In the genomic region with DNA sequence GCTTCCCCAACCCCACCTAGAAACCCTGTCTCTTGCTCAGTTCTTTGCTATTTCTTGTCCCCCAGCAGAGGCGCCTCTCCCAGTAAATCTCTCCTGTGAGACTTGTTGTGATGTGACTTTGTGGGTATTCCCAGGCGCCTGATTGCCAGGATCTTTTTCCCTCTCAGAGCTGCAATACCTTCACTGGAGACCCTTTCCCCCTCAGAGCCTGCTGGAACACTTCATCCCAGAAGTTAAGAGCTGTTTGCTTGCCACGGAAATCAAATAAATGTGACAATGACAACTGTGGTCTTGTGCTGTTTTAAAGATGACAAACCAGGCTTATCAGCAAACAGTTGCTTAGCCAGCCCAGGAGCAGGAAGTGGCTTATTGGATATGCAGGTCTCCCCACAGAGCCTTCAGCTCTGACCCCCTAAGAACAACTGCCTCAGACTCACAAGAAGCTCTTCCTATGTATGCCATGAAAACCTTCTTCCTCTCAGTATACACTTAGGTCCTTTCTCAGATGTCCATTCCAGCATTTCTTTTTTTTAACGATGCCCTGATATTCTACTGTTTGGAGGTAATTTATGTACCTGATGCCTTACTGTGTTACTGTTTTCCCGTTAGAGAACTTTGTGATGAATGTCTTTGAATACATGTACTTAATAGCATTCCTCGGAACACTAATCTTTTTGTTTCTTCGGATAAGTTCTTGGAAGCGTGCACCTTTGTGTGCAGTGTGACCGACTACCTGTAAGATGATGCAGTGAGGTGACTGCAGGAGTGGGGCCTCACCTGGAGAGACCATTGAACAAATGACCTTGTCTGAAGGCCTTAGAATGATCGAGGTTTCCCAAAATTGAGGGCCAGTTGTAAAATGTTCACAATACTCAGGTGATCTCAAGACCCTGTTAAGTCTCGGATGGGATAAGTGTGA, we compare ENCODE assay signal across 8 mouse cellular contexts. TPM values are rescaled to one million over a fixed set of nuclear protein-coding genes. Genes with fewer than 3 reads are reported as not detected.
DNase-seq lines count a peak whose midpoint lies in the region; ATAC-seq lines count a peak whose summit lies in the region.

No protein-coding gene starts in this region.

- no peaks in the 10 kb centered on the region for H3K9me3 ChIP-seq in embryonic facial prominence, embryonic 13.5 days
- no peaks in the 10 kb centered on the region for H3K9me3 ChIP-seq in limb, embryonic 11.5 days (ENCODE audit: control insufficient read depth, low read length)

- H3K27me3 ChIP-seq in embryonic facial prominence, embryonic 13.5 days = no peaks in the 10 kb centered on the region
- no peaks in the 10 kb centered on the region for H3K27me3 ChIP-seq in limb, embryonic 11.5 days (ENCODE audit: control insufficient read depth, insufficient read depth, low read length)

- no peak for ATAC-seq in CD4-positive, CD25-positive, alpha-beta regulatory T cell, adult 4 months
- no peak; the same call in 1 of the 2 replicates for ATAC-seq in embryonic facial prominence, embryonic 13.5 days (ENCODE audit: insufficient number of reproducible peaks, insufficient read depth, low FRiP score, low TSS enrichment, low read depth)
- ATAC-seq in limb, embryonic 11.5 days (ENCODE audit: insufficient number of reproducible peaks, low FRiP score, low TSS enrichment, low read depth) = no peak

- H3K9ac ChIP-seq in embryonic facial prominence, embryonic 13.5 days = peak overlapping the region; percentile 53; the same call in 1 of the 2 replicates
- no peak overlapping the region for H3K9ac ChIP-seq in limb, embryonic 11.5 days (ENCODE audit: low read length)

- H3K4me1 ChIP-seq in embryonic facial prominence, embryonic 13.5 days = peaks cover 32% of the 10 kb centered on the region
- H3K4me1 ChIP-seq in limb, embryonic 11.5 days (ENCODE audit: control insufficient read depth, insufficient read depth, low read length) = peaks cover 15% of the 10 kb centered on the region

- H3K27ac ChIP-seq in embryonic facial prominence, embryonic 13.5 days = peak overlapping the region; percentile 97
- peak overlapping the region; percentile 89 for H3K27ac ChIP-seq in limb, embryonic 11.5 days (replicated peaks; ENCODE audit: low read depth, low read length)

- intact Hi-C loops in left cerebral cortex, postnatal 25 days (cut with DNase I) = no loop called here

- peak overlapping the region; percentile 84 for H3K4me3 ChIP-seq in embryonic facial prominence, embryonic 13.5 days
- H3K4me3 ChIP-seq in limb, embryonic 11.5 days (ENCODE audit: low read depth, low read length) = peak overlapping the region; percentile 9; the same call in 1 of the 2 replicates

- peak overlapping the region; percentile 55 for H3K4me2 ChIP-seq in embryonic facial prominence, embryonic 13.5 days
- peak overlapping the region; percentile 32 for H3K4me2 ChIP-seq in limb, embryonic 11.5 days (ENCODE audit: low read depth, severe bottlenecking)

- DNase-seq in CD4-positive, CD25-positive, alpha-beta regulatory T cell, adult 2 months (ENCODE audit: low read depth, low spot score) = peak; percentile 49
- peak; percentile 32 for DNase-seq in 3T3-L1 (ENCODE audit: low read depth, low spot score)
- DNase-seq in limb, embryonic 11.5 days (ENCODE audit: low spot score) = peak; percentile 29
- peak; percentile 32 for DNase-seq in retina, embryonic 14.5 days (ENCODE audit: low spot score)
- DNase-seq in left cerebral cortex, postnatal 25 days (ENCODE audit: low spot score in 2 of 2) = no peak
- no peak for DNase-seq in urinary bladder, postnatal 4 days (ENCODE audit: low spot score in 2 of 2)

- WGBS in embryonic facial prominence, embryonic 13.5 days = 15% methylated on average over 11 of the region's 11 CpGs
- 15% methylated on average over 11 of the region's 11 CpGs for WGBS in limb, embryonic 11.5 days

- peaks cover 14% of the 10 kb centered on the region for H3K36me3 ChIP-seq in embryonic facial prominence, embryonic 13.5 days
- no peaks in the 10 kb centered on the region for H3K36me3 ChIP-seq in limb, embryonic 11.5 days (ENCODE audit: control insufficient read depth, insufficient read depth, low read length)

RNA-seq across cellular contexts. Expression of gene Srebf2, which starts 0.9 kb away (rescaled TPM):
- 10 to 100 TPM; 32.2 to 56.0 TPM for polyA plus RNA-seq in CD4-positive, CD25-positive, alpha-beta regulatory T cell, adult 4 months (2017; shearing (Covaris generic))
- polyA plus RNA-seq in embryonic facial prominence, embryonic 13.5 days (2015; fragmentation: Nextera tagmentation; extraction: Ambion mirVana) = 146 and 160 TPM in 2 replicates
- polyA plus RNA-seq in limb, embryonic 11.5 days (2014; fragmentation: Nextera tagmentation; extraction: Ambion mirVana) = 129 and 138 TPM in 2 replicates
- 100 to 1,000 TPM; 179 to 183 TPM for total RNA-seq in left cerebral cortex, postnatal 25 days (2021)

RNA-seq across cellular contexts. Expression of gene Ccdc134, which starts 18.4 kb away (rescaled TPM):
- 10 to 100 TPM; 18.5 to 26.0 TPM for polyA plus RNA-seq in CD4-positive, CD25-positive, alpha-beta regulatory T cell, adult 4 months (2017; shearing (Covaris generic))
- 22.7 and 26.8 TPM in 2 replicates for polyA plus RNA-seq in embryonic facial prominence, embryonic 13.5 days (2015; fragmentation: Nextera tagmentation; extraction: Ambion mirVana)
- polyA plus RNA-seq in limb, embryonic 11.5 days (2014; fragmentation: Nextera tagmentation; extraction: Ambion mirVana) = 22.3 and 24.4 TPM in 2 replicates
- 10 to 100 TPM; 13.6 to 13.8 TPM for total RNA-seq in left cerebral cortex, postnatal 25 days (2021)

Comparison
In these comparisons a context has a peak if more than half of its experiments do, and no peak if none do; other contexts are left out.
1. DNase-seq: peak in CD4-positive, CD25-positive, alpha-beta regulatory T cell, adult 2 months (single experiment), 3T3-L1 (single experiment), limb, embryonic 11.5 days (single experiment) and retina, embryonic 14.5 days (single experiment); none in left cerebral cortex, postnatal 25 days (0 of 2) and urinary bladder, postnatal 4 days (0 of 2).